Mouse (Mus musculus): ENCODE data around the gene Adtrp.

GRCm38 (mm10) chr13:41822617-41823016 lies 24.9 kb downstream of the Adtrp start:
- TF ChIP-seq CTCF (IDR thresholded peaks at IDR 0.05; ENCODE audit: low read depth) (no peak), EP300 (optimal IDR thresholded peaks at IDR 0.05) (no peak)
